Comparison of ENCODE assay signal across 9 mouse cellular contexts in the genomic region with DNA sequence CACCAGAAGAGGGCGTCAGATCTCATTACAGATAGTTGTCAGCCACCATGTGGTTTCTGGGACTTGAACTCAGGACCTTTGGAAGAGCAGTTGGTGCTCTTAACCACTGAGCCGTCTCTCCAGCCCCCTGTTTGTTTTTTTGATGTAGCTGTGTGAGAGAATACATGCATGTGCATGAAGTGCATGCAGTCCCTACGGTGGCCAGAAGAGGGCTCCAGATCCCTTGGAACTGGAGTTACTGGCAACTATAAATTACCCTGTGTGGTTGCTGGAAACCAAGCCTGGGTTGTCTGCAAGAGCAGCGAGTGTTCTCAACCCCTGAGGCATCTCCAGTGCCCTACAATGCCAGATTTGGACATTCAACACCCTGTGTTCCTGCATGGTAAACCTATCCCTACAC. TPM values are rescaled to one million over a fixed set of nuclear protein-coding genes. Genes with fewer than 3 reads are reported as not detected.
DNase-seq lines count a peak whose midpoint lies in the region; ATAC-seq and TF ChIP-seq lines count a peak whose summit lies in the region.
"Had no signal": no experiment of that assay in that cellular context is flagged by ENCODE, and none has a peak within 500 bp of the region (broad histone marks: within the 10 kb centered on the region; RNA-seq: fewer than 3 reads in every experiment).

No protein-coding gene starts in this region.

- TF ChIP-seq POLR2A in testis, adult 2 months (IDR thresholded peaks at IDR 0.05; ENCODE audit: control insufficient read depth, low read depth, low read length): no peak

- 43% methylated on average over 4 of the region's 4 CpGs for WGBS in midbrain, postnatal 0 days

- H3K4me1 ChIP-seq in midbrain, postnatal 0 days (ENCODE audit: insufficient read depth, low read length): peaks cover 5% of the 10 kb centered on the region
- peaks cover 2% of the 10 kb centered on the region; the same call in 1 of the 2 replicates for H3K4me1 ChIP-seq in testis, adult 2 months (ENCODE audit: control insufficient read depth, insufficient read depth, low read length)

- H3K9ac ChIP-seq in midbrain, postnatal 0 days (replicated peaks; ENCODE audit: low read length, poor library complexity, severe bottlenecking): no peak overlapping the region
- H3K9ac ChIP-seq: limb, embryonic 13.5 days had no signal

- peaks cover 10% of the 10 kb centered on the region for H3K36me3 ChIP-seq in midbrain, postnatal 0 days (ENCODE audit: insufficient read depth, low read length)
- no peaks in the 10 kb centered on the region for H3K36me3 ChIP-seq in testis, adult 2 months (ENCODE audit: control insufficient read depth, insufficient read depth, low read length)

- H3K4me3 ChIP-seq in midbrain, postnatal 0 days (ENCODE audit: low read depth, low read length): no peak overlapping the region
- no peak overlapping the region for H3K4me3 ChIP-seq in testis, adult 2 months (ENCODE audit: control insufficient read depth, low read depth, low read length)
- H3K4me3 ChIP-seq: limb, embryonic 13.5 days had no signal

- ATAC-seq in frontal cortex, adult (ENCODE audit: low TSS enrichment): no peak
- ATAC-seq in midbrain, postnatal 0 days (ENCODE audit: low FRiP score): no peak

- TF ChIP-seq CTCF in midbrain, postnatal 0 days (IDR thresholded peaks at IDR 0.05): peak; percentile 73
- peak; percentile 43; the same call in 1 of the 2 replicates for TF ChIP-seq CTCF in testis, adult 2 months (IDR thresholded peaks at IDR 0.05; ENCODE audit: control insufficient read depth, insufficient read depth, insufficient replicate concordance, low read depth, low read length)

- no peak overlapping the region for H3K4me2 ChIP-seq in midbrain, postnatal 0 days (ENCODE audit: low read depth, low read length, poor library complexity, severe bottlenecking)
- H3K4me2 ChIP-seq: limb, embryonic 13.5 days had no signal

- H3K9me3 ChIP-seq in midbrain, postnatal 0 days (ENCODE audit: low read length): no peaks in the 10 kb centered on the region
- H3K9me3 ChIP-seq: limb, embryonic 13.5 days had no signal

- H3K27ac ChIP-seq in midbrain, postnatal 0 days (ENCODE audit: low read depth, low read length): no peak overlapping the region
- no peak overlapping the region for H3K27ac ChIP-seq in testis, adult 2 months (ENCODE audit: control insufficient read depth, insufficient read depth, low read depth, low read length)
- H3K27ac ChIP-seq: limb, embryonic 13.5 days had no signal

- peak; percentile 42 to 57 for DNase-seq in frontal cortex, postnatal 25 days (ENCODE audit: low spot score in 2 of 2)
- DNase-seq in ES-CJ7 (ENCODE audit: low read depth, low spot score): peak; percentile 92
- DNase-seq in c-Kit-positive CD71-positive TER-119-positive erythroid progenitor cells, embryonic 14.5 days (ENCODE audit: low spot score): peak; percentile 79
- DNase-seq in gastrocnemius, postnatal 10 days: peak; percentile 82
- peak; percentile 44 to 57 for DNase-seq in layer of hippocampus, postnatal 14 days (ENCODE audit: low spot score in 2 of 2)
- peak; percentile 54 for DNase-seq in midbrain, postnatal 0 days (ENCODE audit: low spot score)

- H3K27me3 ChIP-seq in midbrain, postnatal 0 days (ENCODE audit: insufficient read depth, low read length): no peaks in the 10 kb centered on the region
- H3K27me3 ChIP-seq in testis, adult 2 months (ENCODE audit: control insufficient read depth, insufficient read depth, low read length): no peaks in the 10 kb centered on the region
- H3K27me3 ChIP-seq: limb, embryonic 13.5 days had no signal

RNA-seq across cellular contexts. Expression of a gene that starts 15.5 kb away (rescaled TPM):
- total RNA-seq in gastrocnemius, postnatal 10 days (2021): 10 to 100 TPM; 22.2 to 25.2 TPM
- 10 to 100 TPM; 43.7 to 45.7 TPM for total RNA-seq in layer of hippocampus, postnatal 14 days (2021)
- 32.9 and 42.0 TPM in 2 replicates for total RNA-seq in midbrain, postnatal 0 days (2014; rRNA removed)
- polyA plus RNA-seq in midbrain, postnatal 0 days (2015; fragmentation: Nextera tagmentation; extraction: Ambion mirVana): 50.0 and 55.8 TPM in 2 replicates
- polyA plus RNA-seq in testis, adult 2 months (2012; rRNA removed): 12.8 and 13.2 TPM in 2 replicates
